Mouse (Mus musculus) layer of hippocampus, postnatal 14 days (tissue): ENCODE data around the gene Csf2. TPM values are rescaled to one million over a fixed set of nuclear protein-coding genes. Genes with fewer than 3 reads are reported as not detected.
A peak's percentile ranks its signal among the peaks of the same experiment; 100 is the strongest.
"Not testable (repeated sequence)": the region's sequence is repeated elsewhere in the genome, so short reads cannot be mapped to it uniquely, and the experiment has no call there.

Source experiments
- DNase-seq, 2 experiments: peaks; one replicate each; pipeline ENCODE4 v3.0.0; 2021 to 2022; ENCODE audit warnings: low spot score in 2 of 2, mixed read lengths in 1 of 2
- long read RNA-seq, 2 experiments: library from polyadenylated mRNA; stranded (forward); transcript quantifications; one replicate each; pipeline ENCODE4 v2.0.0; 2021
- total RNA-seq, 2 experiments: library from RNA; stranded (reverse); gene quantifications; 2 replicates each; pipeline ENCODE4 v1.2.3; 2021

Gene Csf2
- not detected for total RNA-seq
- long read RNA-seq, experiment 1, result 0 reads
- long read RNA-seq, experiment 2, result 0 reads

DNA sequence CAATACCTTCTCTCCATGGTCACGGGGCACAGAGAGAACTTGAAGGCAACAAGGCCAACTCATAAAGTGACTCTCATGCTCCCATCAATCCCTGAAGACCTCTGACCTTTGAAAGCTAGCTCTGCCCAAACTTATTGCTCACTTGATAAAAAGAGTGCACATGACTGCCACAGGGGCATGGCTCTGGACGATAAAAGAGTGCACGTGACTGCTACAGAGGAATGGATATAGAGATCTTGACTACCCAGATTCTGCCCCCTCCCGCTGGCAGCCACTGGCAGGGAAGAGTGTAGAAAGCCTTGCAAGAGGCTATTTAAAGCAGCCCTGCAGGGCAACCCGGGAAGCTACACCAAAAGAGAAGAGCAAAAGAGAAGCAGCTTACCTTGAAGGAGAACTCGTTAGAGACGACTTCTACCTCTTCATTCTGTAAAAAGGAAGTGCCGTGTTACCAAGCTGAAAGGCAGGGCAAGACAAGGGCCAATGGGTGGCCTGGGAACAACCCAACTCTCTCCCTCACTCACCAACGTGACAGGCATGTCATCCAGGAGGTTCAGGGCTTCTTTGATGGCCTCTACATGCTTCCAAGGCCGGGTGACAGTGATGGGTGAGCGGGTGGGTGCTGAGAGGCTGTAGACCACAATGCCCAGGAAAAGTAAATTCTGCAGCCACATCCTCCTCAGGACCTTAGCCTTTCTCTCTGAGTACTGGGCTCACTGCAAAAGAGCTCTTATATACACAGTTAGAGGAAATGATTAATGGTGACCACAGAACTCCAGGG lies at the start of gene Csf2:
Csf2 (minus strand) TSS at position 728 of the 778 bp plus-strand sequence.
- no peak for DNase-seq

DNA sequence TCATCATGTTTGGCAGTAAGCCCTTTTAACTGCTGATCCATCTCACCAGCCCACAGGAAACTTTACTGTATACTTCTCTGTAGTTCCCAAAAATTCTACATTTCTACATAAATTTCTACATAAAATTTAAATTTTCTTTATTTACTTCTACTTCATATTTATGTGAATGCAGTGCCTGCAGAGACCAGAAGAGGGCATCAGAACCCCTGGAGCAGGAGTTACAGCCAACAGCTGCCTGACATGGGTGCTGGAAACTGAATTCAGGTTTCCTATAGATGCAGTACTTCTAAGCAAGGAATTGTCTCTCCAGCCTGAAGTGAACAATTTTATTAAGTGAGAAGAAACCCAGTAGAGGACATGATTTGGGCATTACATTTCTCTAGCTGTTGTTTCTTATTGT lies 49.3 kb upstream of the Csf2 start:
- DNase-seq, result no peak

DNA sequence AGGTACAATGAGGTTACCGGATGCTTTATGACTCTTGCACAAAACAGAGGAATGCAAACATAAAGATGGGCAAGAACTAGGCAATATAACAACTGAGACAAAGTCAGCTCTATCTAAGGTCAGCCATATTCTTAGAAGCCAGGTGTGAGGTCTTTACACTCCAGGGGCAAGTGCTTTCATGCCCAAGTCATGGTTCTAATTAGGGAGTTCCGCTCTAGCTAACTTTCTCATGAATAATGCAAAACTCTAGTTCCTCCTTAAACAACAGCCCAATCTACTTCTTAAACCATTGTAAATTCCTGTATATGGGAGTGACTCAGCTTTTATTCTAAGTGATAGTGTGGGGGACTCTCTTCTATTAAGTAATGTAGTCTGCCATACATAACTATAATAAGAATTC lies 48.0 kb upstream of the Csf2 start:
- DNase-seq, result not testable (repeated sequence)

DNA sequence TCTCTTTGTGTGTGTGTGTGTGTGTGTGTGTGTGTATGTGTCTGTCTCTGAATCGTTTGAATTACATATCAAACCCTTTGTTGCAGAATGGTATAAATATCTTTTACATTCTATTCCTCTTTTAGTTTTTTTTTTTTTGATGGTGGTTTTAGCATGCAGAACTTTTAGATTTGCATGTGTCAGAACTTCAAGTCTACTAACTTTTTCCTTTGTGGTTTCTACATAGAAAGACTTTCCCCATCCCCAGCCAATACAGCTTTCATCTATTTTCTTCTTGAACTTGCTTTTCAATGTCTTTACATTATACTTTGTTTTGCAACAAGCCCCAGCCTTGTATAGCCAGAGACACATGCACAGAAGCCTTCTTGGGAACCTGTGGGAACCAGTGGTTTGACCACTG lies 47.3 kb upstream of the Csf2 start:
- no peak for DNase-seq

DNA sequence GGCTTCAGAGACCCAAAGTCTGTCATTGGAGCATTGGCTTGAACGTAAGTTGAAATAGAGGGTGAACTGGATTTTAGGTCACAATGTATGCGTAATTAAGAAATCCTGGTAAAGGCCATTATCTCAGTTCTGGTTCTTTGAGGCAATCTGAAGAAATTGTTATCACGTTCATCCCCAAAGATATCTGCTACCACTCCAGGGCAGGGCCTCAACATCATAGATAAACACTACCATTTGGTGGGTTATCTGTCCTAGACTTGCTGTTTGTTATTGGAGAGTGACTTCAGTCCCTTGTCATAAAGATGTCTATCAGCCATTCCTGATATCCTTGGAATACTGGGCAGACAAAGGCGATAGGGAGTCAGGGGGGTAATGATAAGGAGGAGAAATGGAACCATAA lies 46.5 kb upstream of the Csf2 start:
- DNase-seq, result no peak

DNA sequence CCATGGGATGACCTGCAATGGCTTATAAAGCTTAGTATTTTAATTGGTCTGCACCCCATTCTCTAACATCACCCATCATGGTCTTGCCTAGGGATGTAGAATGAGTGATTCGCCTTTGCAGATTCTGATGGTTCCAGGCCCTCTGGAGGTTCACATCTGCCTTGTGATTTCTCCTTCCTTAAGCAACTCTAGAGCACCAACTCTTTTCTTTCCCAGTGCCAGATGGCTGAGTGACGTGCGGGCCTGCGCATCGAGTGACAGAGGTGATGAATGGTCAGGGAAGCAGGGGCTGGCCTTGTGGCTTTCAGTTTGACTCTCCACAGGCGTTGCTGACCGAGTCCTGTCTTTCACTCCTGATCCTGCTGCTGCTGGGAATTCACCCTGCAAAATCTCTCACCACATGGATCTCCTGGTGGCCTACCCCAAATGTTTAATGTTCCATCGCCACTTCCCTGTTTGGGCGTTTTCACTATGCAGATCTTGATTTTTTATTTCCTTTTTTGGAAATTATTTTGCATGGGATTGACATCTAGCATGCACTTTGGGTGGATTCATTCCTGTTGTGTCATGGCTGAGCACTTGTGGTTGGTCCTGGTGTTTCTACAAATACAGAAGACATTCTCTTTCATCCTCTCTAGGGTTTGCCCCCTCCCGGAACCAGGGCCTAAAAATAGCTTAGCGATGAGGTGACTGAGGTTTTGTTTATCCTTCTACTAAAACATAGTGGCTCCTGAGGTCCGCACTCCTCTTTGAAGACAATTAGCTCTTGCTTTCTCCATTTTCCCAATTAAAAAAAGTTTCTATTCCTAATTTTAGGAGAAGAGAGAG lies 44.7 kb upstream of the Csf2 start:
- DNase-seq, result no peak

DNA sequence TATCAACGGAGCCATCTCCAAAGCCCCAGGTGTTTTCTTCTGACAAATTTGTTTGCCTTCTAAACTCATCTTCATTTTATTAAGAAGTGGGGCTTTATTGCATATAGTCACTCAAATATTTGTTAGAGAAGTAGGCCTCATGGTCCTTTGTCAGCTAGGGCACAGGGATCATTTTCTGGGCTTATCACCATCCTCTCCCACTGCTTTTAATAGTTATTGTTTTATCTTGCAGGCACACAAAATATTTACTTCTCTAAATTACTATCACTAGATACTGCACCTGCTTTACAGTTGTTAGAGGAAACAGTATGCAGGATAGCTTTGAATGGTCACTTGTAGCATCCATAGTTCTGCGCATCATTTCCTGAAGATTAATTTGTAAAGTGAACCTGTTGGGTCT lies 42.7 kb upstream of the Csf2 start:
- no peak for DNase-seq

DNA sequence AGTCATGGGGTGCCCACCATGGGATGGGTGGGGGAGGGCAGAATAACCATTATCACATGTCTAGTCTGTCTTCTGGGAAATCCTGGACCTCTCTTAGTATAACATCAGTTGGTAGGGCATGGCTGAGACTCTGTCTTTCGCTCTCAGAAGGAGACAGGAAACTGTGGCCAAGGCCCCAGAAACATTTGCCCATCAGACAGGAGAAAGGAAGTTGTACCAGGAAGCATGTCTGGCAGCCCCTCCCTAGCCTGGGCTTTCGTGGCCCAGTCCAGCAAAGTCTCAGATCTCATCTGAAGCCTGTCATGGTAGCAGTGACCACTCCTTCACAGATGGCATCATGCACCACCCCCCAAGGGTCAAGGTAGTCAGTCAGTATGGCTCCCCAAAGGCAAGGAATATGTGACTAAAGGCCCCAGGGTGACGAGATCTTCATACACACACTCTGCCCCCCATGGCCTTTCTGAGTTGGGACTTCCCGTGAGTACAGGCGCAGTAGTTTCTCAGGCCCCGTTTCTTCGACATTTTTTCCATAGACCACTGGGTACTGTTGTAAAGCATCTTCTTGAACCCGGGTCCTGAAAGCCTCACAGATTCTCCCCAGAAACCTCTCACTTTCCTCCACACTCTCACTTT lies 38.5 kb upstream of the Csf2 start:
- no peak for DNase-seq

DNA sequence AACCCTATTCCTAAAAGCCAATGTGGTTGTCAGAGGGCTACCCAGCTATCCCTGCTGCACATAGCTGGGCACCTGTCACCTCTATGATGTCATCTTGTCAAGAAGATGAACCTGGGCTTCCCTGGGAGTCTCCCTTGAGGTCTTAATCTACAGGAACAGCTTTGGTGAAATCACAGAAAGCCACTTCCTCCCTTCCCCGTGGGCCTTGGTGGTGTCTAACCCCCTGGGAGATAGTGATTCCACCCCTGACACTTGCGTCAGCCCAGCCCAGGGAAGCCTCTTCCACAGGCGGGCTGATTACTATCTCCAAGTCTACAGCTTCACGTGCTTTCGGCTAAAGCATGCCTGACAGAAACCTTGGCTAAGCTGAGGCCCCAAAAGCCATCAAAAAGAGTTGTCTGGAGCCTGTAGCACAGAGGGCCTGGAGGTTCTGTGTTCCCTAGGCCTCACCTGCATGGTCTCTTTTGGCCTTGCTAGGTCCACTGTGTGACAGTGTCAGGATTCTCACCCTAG lies 22.0 kb upstream of the Csf2 start:
- no peak for DNase-seq

DNA sequence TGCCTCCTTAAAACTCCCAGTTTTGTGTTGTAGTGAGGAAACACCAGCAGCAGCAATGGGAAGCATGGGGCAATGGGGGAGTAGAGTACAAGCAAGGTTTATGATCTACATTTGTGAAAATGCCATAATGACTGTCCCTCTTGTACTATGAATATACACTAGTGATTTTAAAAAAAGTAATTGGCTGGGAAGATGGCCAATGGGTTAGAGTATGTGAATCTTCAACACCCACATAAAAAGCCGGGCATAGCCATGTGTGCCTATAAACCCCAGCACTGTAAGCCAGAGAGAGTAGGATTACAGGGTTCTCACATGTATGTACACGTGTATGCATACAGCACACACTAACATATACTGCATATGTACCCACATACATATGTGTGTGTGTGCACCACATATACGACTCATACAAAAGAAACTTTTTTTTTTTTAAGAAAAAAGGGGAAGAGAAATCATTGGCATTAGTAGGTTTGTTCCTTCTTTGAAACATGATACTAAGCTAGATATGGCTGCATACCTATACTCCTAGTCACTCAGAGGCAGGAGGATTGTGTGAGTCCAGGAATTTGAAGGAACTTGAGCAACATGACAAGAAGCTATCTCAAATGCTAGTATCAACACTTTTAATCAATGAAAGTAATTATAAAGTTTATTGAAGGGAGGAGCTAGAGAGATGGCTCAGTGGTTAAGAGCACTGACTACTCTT lies 19.9 kb upstream of the Csf2 start:
- DNase-seq, result no peak

DNA sequence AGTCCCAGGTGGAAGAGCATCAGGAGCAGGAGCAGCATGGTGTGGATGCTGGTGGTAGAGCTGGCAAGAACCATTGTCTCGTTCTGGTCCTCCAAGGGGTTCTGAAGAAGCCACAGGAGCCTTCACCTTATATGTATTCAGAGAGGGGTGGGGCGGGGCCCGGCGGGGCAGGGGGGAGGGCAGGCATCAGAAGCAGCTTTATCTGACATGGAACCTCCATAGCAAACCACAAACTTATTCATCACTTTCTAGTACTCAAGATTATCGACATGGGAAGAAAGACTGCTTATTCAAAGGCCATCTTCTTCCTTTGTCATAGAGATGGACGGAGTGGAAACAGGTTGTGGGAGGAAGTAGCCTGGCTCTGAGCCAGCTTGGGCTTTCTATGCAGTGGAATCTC lies 17.7 kb upstream of the Csf2 start, which contains the start of gene Il3:
Il3 (minus strand) TSS at position 101 of the 400 bp plus-strand sequence.
- no peak for DNase-seq

DNA sequence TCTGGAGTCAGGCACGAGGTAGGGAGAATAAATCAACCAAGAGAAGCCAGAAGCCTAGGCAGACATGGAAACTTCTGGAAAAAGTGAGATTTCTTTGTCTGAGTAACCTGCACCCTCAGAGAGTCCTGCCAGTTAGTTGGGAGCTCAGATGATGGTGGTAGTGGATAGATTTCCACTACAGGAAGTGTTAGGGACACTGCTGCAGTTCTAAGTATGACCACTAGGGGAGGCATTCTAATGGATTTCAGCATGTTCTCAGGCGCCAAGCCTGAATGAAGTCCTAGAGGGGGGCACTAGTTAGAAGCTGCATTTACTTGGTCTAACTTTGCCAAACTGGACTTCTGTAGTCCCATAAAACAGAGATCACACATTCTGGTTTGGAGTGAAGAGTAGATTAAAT lies 15.1 kb upstream of the Csf2 start:
- peak in 1 of 2 experiments; percentile 45 for DNase-seq

DNA sequence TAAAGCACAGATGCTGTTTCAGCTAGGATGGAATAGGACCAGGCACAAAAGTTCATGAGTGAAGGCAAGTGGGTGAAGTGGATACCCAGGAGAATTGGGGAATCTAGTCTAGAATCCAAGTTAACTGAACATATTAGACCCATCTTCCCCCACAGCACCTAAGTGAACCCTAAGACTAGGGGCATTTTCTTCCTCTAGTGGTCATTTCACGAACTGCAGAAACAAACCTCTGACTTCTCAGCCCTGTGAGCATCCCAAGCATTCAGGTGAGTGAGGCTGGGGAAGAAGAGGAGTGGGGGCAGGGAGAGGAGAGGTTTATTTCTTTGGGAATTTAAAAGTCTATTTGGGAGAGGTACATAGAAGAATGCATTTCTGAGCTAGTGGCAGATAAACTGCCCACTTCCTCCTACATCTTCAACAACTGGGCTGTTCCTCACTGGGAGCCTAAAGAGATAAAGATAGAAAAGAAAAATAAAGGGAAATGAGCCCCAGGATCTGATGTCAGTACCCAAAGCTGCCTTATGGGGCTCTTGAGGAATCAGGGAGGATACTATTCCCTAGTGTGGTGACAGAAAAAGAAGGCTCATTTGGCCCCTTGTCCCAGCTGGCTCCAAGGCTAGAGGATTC lies 14.1 kb upstream of the Csf2 start:
- DNase-seq, result no peak

DNA sequence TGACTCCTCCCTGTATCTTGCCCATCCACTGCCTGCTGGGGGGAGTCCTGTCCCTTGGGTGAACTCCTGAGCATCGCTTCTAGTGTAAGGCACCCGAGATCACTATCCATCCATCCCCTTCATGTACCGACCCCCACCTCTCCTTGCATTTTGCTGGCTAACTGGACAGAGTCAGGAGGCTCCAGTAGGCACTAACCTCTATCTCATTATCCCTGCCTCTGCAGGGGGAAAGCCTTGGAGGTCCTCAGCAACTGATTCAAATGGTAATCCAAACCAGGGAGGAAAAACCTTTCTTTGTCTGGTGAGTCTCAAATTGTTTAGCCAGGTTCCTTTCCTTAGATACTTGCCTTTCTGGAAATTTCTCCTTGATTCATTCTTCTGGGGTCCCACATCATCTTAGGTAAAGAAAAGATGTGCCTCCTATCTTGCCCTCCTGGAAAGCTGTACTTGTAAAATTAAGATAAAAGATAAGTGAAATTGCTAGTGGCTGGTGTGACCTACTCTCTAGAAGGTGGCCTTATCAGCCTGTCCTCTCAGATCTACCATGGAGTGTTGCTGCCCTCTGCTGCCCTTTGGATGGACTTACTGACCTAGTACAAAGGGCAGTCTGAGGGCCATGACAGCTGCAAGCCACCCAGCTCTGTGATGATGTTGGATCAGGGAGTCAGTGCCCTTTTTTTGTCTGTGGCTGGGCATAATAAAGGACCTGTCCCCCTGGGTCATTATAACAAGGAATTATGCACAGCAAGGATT lies 7.3 kb upstream of the Csf2 start:
- peak; percentile 52 to 79 for DNase-seq

DNA sequence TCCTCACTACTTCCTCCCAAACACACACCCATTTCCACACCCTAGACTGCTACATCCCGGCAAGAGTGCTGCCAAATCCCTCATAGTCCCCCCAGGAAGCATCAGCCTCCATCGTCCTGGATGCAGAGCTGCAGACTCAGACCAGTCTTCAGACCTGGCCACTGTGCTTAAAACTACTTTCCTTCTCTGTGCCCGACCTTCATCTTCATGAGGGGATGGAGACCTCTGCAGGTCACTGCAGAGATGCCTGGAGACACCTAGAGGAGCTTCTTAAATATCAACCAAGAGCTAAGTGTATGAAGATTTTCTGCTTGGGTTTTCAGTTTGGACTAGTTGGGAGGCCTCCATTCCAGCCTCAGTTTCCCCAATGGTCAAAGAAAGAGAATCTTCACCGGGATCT lies 4.6 kb upstream of the Csf2 start:
- DNase-seq, result peak in 1 of 2 experiments; percentile 9

DNA sequence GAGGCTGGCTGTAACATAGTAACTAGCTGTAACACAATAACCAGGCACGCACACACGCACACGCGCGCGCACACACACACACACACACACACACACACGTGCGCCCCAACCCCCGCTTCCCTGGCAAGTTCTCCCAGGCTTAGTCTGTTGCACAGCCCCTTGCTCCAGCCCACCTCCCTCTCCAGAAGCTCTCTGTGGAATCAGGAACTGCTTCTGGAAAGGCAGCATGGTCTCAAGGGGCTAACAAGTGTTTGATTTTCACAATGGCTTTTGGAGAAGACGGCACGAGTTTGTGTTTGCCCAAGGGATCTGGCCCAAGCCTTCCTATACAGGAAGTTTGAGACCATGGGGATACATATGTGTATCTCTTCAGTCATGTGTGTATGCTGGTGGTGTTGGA lies 1.1 kb upstream of the Csf2 start:
- no peak for DNase-seq

DNA sequence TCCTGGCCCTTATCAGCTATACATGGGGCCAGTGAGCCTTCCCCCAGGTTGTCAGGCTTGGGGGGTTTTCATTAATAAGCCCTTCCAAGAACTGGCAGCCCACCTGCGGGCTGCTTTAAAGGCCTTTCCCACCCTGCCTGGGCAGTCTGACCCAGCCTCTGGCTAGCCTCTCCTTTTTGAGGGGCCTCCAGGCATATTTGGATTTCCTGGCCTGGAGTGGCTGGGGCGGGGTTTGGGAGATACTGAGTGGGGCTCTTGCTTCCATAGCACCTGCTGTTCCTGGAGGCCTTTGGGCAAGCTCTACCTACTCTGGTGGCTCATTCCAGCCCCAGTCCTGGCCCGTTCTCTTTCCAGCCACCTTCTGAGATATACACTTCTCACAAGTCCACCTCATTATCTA lies 281 bp upstream of the Csf2 start:
- no peak for DNase-seq

DNA sequence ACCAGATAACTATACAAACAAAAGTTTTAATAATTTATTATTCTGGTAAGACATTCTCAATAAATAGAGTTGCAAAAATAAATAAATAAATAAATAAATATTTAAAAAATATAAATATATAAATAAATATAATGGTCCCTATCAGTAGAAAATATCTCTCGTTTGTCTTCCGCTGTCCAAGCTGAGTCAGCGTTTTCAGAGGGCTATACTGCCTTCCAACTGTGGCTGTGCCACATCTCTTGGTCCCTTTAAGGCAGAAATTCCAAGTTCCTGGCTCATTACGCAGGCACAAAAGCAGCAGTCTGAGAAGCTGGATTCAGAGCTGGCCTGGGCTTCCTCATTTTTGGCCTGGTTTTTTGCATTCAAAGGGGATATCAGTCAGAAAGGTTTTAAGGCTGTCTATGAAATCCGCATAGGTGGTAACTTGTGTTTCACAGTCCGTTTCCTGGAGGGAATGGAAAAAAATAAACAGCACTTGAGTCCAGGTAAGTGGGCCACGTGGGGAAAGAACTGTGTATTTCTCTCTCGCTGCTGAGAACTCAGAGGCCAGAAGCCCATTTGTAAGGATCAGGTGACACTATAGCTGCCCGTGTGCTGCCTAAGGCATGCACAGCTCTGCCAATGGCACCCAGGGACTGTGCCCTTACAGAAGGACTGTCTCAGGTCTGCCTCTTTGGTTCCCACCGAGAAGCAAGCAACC lies 2.1 kb downstream of the Csf2 start:
- DNase-seq, result no peak

DNA sequence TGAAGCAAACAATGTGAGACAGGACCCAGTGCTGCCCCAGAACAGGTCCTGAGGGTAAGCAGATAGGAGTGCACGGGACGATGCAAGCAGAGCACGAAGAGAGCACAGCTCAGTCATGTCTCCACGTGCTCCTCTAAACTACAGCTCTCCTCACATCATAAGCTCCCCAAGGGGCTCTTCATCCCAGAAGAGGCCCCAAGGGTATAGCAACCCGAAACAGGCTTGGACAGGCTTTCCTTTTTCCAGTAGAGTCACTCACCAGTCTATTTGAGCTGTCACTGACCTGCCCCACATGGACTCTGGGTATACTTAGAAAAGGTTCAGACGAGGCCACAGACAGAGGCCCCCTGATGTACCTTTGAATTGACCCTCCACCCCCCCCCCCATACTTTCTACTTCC lies 5.0 kb downstream of the Csf2 start:
- DNase-seq, result no peak
